Mouse (Mus musculus): ENCODE data around the gene Arhgef38. TPM values are rescaled to one million over a fixed set of nuclear protein-coding genes. Genes with fewer than 3 reads are reported as not detected.

Gene Arhgef38
- total RNA-seq, 1 experiment = 1.4 TPM

- in situ Hi-C loops (cut with MboI; ENCODE audit: low sequenced_read_pairs in 2 of 2, unreplicated experiment in 2 of 2) = no loop called here
- Histone ChIP-seq H3K4me1 (ENCODE audit: control insufficient read depth in 2 of 2, insufficient read depth in 2 of 2, low read length in 2 of 2, poor library complexity in 1 of 2) (no peaks in the 10 kb centered on the region), H3K27ac (ENCODE audit: insufficient read depth, low read depth, low read length, poor library complexity, severe bottlenecking) (no peak overlapping the region), H3K4me3 (ENCODE audit: insufficient read depth in 1 of 2, low read depth in 1 of 2, low read length in 2 of 2, poor library complexity in 1 of 2, severe bottlenecking in 1 of 2) (no peak overlapping the region), H3K9ac (ENCODE audit: insufficient read depth, low read depth, low read length, poor library complexity, severe bottlenecking) (no peak overlapping the region), H3K36me3 (ENCODE audit: control insufficient read depth, insufficient read depth, low read length, poor library complexity, severe bottlenecking) (no peaks in the 10 kb centered on the region), H3K9me3 (ENCODE audit: control insufficient read depth, insufficient read depth, low read depth, low read length) (no peaks in the 10 kb centered on the region)
- TF ChIP-seq ZC3H11A (IDR thresholded peaks at IDR 0.05; ENCODE audit: borderline replicate concordance, low read depth, low read length) (no peak), HCFC1 (IDR thresholded peaks at IDR 0.05; ENCODE audit: borderline replicate concordance, insufficient read depth, low read length) (no peak), ZNF384 (IDR thresholded peaks at IDR 0.05; ENCODE audit: low read depth, low read length) (no peak), MAFK (IDR thresholded peaks at IDR 0.05; ENCODE audit: insufficient read depth, low read depth, low read length) (no peak), CHD2 (IDR thresholded peaks at IDR 0.05; ENCODE audit: low read depth, low read length) (no peak)
- no peak for DNase-seq (ENCODE audit: low read depth, low spot score)
Measured at GRCm38 (mm10) chr3:133241916-133242315, 7.2 kb upstream of the Arhgef38 start.

DNA sequence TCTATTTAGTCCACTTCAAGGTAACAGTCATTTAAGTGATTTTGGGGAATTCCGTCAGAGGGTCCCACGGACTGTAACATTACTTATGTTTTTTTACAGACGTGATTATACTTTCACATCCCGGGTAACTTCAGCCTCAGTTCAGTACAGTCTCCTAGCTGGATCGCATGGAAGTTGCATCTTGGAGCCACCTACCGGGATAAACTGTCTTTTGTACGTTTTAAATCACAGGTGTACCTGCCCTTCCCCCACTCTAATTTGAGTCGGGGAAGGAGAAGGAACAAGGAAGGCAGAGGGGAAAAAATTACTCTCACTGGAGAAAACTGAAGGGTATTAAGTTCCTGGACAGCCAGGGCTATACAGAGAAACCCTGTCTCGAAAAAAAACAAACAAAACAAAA lies 756 bp downstream of the Arhgef38 start:
- Histone ChIP-seq H3K9ac (ENCODE audit: insufficient read depth, low read depth, low read length, poor library complexity, severe bottlenecking) (no peak overlapping the region), H3K27ac (ENCODE audit: insufficient read depth, low read depth, low read length, poor library complexity, severe bottlenecking) (no peak overlapping the region), H3K36me3 (ENCODE audit: control insufficient read depth, insufficient read depth, low read length, poor library complexity, severe bottlenecking) (no peaks in the 10 kb centered on the region), H3K4me3 (ENCODE audit: insufficient read depth in 1 of 2, low read depth in 1 of 2, low read length in 2 of 2, poor library complexity in 1 of 2, severe bottlenecking in 1 of 2) (no peak overlapping the region), H3K4me1 (ENCODE audit: control insufficient read depth in 2 of 2, insufficient read depth in 2 of 2, low read length in 2 of 2, poor library complexity in 1 of 2) (0 out of 4 replicates have a peak, but pooled peaks cover 0 to 3% of the 10 kb centered on the region in 2 experiments), H3K9me3 (ENCODE audit: control insufficient read depth, insufficient read depth, low read depth, low read length) (no peaks in the 10 kb centered on the region)
- DNase-seq (ENCODE audit: low read depth, low spot score) = no peak
- TF ChIP-seq HCFC1 (IDR thresholded peaks at IDR 0.05; ENCODE audit: borderline replicate concordance, insufficient read depth, low read length) (no peak), MAFK (IDR thresholded peaks at IDR 0.05; ENCODE audit: insufficient read depth, low read depth, low read length) (no peak), ZC3H11A (IDR thresholded peaks at IDR 0.05; ENCODE audit: borderline replicate concordance, low read depth, low read length) (no peak), ZNF384 (IDR thresholded peaks at IDR 0.05; ENCODE audit: low read depth, low read length) (no peak), CHD2 (IDR thresholded peaks at IDR 0.05; ENCODE audit: low read depth, low read length) (no peak)
- in situ Hi-C loops (cut with MboI; ENCODE audit: low sequenced_read_pairs in 2 of 2, unreplicated experiment in 2 of 2) = no loop called here

- in situ Hi-C loops (cut with MboI; ENCODE audit: low sequenced_read_pairs in 2 of 2, unreplicated experiment in 2 of 2) = no loop called here
- no peak for DNase-seq (ENCODE audit: low read depth, low spot score)
- H3K4me3 ChIP-seq (ENCODE audit: insufficient read depth in 1 of 2, low read depth in 1 of 2, low read length in 2 of 2, poor library complexity in 1 of 2, severe bottlenecking in 1 of 2) = no peak overlapping the region
- no peaks in the 10 kb centered on the region for H3K9me3 ChIP-seq (ENCODE audit: control insufficient read depth, insufficient read depth, low read depth, low read length)
- no peaks in the 10 kb centered on the region for H3K36me3 ChIP-seq (ENCODE audit: control insufficient read depth, insufficient read depth, low read length, poor library complexity, severe bottlenecking)
- no peak overlapping the region for H3K9ac ChIP-seq (ENCODE audit: insufficient read depth, low read depth, low read length, poor library complexity, severe bottlenecking)
- H3K4me1 ChIP-seq (ENCODE audit: control insufficient read depth in 2 of 2, insufficient read depth in 2 of 2, low read length in 2 of 2, poor library complexity in 1 of 2) = 0 out of 4 replicates have a peak, but pooled peaks cover 0 to 3% of the 10 kb centered on the region in 2 experiments
- no peak overlapping the region for H3K27ac ChIP-seq (ENCODE audit: insufficient read depth, low read depth, low read length, poor library complexity, severe bottlenecking)
- no peak for TF ChIP-seq ZC3H11A (IDR thresholded peaks at IDR 0.05; ENCODE audit: borderline replicate concordance, low read depth, low read length)
- no peak for TF ChIP-seq HCFC1 (IDR thresholded peaks at IDR 0.05; ENCODE audit: borderline replicate concordance, insufficient read depth, low read length)
- TF ChIP-seq ZNF384 (IDR thresholded peaks at IDR 0.05; ENCODE audit: low read depth, low read length) = no peak
- TF ChIP-seq CHD2 (IDR thresholded peaks at IDR 0.05; ENCODE audit: low read depth, low read length) = no peak
- TF ChIP-seq MAFK (IDR thresholded peaks at IDR 0.05; ENCODE audit: insufficient read depth, low read depth, low read length) = no peak
Measured at GRCm38 (mm10) chr3:133230427-133230826, 4.3 kb downstream of the Arhgef38 start.

- in situ Hi-C loops (cut with MboI; ENCODE audit: low sequenced_read_pairs in 2 of 2, unreplicated experiment in 2 of 2) = no loop called here
- no peak overlapping the region for H3K4me3 ChIP-seq (ENCODE audit: insufficient read depth in 1 of 2, low read depth in 1 of 2, low read length in 2 of 2, poor library complexity in 1 of 2, severe bottlenecking in 1 of 2)
- no peaks in the 10 kb centered on the region for H3K4me1 ChIP-seq (ENCODE audit: control insufficient read depth in 2 of 2, insufficient read depth in 2 of 2, low read length in 2 of 2, poor library complexity in 1 of 2)
- no peaks in the 10 kb centered on the region for H3K36me3 ChIP-seq (ENCODE audit: control insufficient read depth, insufficient read depth, low read length, poor library complexity, severe bottlenecking)
- no peak overlapping the region for H3K27ac ChIP-seq (ENCODE audit: insufficient read depth, low read depth, low read length, poor library complexity, severe bottlenecking)
- DNase-seq (ENCODE audit: low read depth, low spot score) = no peak
- no peak overlapping the region for H3K9ac ChIP-seq (ENCODE audit: insufficient read depth, low read depth, low read length, poor library complexity, severe bottlenecking)
- H3K9me3 ChIP-seq (ENCODE audit: control insufficient read depth, insufficient read depth, low read depth, low read length) = no peaks in the 10 kb centered on the region
- TF ChIP-seq MAFK (IDR thresholded peaks at IDR 0.05; ENCODE audit: insufficient read depth, low read depth, low read length) = no peak
Measured at GRCm38 (mm10) chr3:133229594-133229993, 5.2 kb downstream of the Arhgef38 start.
